Mouse (Mus musculus): ENCODE measurements around the gene Arfip1. TPM values are rescaled to one million over a fixed set of nuclear protein-coding genes. Genes with fewer than 3 reads are reported as not detected.
A peak's percentile ranks its signal among the peaks of the same experiment; 100 is the strongest.

Arfip1 gene
- polyA plus RNA-seq, 1 experiment: 14.3 TPM

DNA sequence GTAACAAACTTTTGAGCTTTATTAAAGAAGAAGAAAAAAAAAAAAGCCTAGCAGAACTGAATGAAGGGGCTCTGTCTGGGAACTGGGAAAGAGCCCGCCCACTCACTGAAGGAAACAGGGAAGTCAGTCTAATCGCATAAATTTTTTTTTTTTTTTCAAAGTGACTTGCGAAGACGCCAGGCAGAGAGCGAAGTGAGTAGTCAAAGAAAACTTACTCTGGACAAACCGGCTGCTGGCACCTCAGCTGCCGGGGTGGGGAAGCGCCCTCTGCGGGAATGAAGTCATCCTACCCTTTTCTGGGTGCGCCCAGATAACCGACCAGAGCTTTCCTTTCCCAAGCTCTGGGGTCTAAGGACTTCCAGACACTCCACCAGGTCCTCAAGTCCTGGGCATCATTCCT lies 101.3 kb downstream of the Arfip1 start:
- 0 out of 2 replicates have a peak, but pooled peaks cover 3% of the 10 kb centered on the region for H3K4me1 ChIP-seq (ENCODE audit: control insufficient read depth, insufficient read depth, low read length)
- no peak overlapping the region for H3K27ac ChIP-seq (ENCODE audit: insufficient read depth, low read depth, low read length)
- DNase-seq: peak; percentile 58
- 13% methylated on average over 11 of the region's 11 CpGs for WGBS
- TF ChIP-seq CTCF (conservative IDR thresholded peaks at IDR 0.05; ENCODE audit: insufficient read depth, insufficient read length, low read depth, low read length): peak; percentile 37; the same call in 1 of the 2 replicates
- TF ChIP-seq POLR2A (IDR thresholded peaks at IDR 0.05; ENCODE audit: low read depth, low read length): no peak
- no peak overlapping the region for H3K4me3 ChIP-seq (ENCODE audit: insufficient read depth, low read depth, low read length)
- H3K27me3 ChIP-seq (replicated peaks; ENCODE audit: control insufficient read depth, insufficient read depth, low read length): no peaks in the 10 kb centered on the region
- H3K36me3 ChIP-seq (ENCODE audit: control insufficient read depth, insufficient read depth, low read length): no peaks in the 10 kb centered on the region

DNA sequence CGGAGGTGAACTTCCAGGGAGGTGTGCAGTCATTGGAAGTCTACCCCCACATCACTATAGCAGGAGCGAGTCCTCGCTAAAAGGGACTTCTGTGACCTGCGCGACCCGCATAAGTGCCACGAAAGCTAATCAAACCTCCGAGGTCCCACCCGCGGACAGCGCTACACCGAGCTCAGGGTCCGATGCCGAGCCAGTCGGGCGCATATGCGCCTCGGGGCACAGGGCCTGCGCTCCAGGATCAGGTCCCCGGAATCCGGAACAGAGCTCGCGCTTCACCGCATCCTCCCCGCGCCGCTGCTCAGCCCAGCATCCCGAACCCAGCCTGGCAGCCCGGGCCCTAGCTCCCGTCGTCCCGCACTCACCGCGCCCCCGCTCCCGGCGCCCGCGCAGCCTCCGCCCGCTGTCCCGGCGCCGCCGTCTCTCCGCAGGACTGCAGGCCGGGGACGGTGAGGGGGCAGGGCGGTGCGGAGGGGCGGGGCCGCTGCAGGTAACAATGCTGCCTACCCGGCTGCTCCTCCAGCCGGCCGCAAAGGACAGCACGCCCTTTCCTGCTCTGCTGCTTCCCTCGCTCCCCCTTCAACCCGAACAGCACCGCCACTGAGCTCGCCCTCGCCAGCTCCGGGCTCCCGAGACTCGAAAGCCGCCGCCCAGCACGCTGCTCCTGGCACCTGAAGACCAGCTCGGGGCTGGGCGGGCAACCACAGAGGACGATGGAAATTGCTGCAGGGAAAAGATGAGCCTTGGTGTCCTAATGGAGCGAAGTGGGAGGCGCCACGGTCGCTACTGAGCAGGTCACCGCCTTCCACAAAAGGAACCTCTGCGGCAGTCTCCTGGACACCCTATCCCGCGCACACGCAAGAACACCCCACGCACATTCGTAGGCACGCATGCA lies 102.2 kb downstream of the Arfip1 start, which contains the start of gene Fhdc1:
Gene Fhdc1, minus strand, starts transcription at position 424 of the 892 bp plus-strand sequence.
- H3K27me3 ChIP-seq (replicated peaks; ENCODE audit: control insufficient read depth, insufficient read depth, low read length): no peaks in the 10 kb centered on the region
- under 1% methylated on average over 82 of the region's 82 CpGs for WGBS
- no peaks in the 10 kb centered on the region for H3K36me3 ChIP-seq (ENCODE audit: control insufficient read depth, insufficient read depth, low read length)
- 0 out of 2 replicates have a peak, but pooled peaks cover 3% of the 10 kb centered on the region for H3K4me1 ChIP-seq (ENCODE audit: control insufficient read depth, insufficient read depth, low read length)
- TF ChIP-seq CTCF (conservative IDR thresholded peaks at IDR 0.05; ENCODE audit: insufficient read depth, insufficient read length, low read depth, low read length) (no peak), POLR2A (IDR thresholded peaks at IDR 0.05; ENCODE audit: low read depth, low read length) (no peak)
- H3K4me3 ChIP-seq (ENCODE audit: insufficient read depth, low read depth, low read length): peak within 1 kb of the TSS; percentile 61
- H3K27ac ChIP-seq (ENCODE audit: insufficient read depth, low read depth, low read length): no peak within 1 kb of the TSS
- DNase-seq: peak; percentile 76

DNA sequence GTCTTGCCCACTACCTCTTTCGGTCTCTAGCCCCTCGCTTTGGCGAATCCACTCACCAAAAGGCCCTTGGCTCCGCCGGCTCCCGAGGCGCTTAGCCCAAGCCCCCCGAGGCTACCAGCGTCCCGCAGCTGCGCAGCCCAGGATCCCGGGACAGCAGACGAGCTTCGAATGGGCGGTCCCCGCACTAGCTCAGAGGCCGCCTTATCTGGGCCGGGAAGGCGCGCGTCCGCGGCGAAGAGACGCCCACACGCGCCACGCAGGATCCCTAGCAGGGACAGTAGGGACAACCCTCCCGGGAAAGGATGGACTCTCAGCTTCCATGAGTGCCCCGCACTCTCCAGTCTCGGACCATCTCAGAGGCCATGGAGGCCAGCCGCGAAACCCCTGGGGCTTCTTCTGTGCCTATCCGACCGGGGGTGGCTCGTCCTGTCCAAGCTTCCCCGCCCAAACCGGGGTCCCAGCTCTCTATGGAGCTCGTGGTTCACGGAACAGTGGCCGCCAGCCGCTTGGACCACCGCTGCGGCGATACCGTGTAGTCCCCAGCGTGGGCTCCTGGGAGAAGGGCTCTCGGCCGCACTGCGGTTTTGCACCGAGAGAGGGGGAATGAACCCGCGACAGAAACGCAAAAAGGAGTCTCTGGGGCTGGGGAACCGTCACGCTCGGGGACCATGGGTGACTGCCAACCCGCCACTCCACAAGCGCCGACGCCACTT lies 103.0 kb downstream of the Arfip1 start:
- DNase-seq: peak; percentile 59

DNA sequence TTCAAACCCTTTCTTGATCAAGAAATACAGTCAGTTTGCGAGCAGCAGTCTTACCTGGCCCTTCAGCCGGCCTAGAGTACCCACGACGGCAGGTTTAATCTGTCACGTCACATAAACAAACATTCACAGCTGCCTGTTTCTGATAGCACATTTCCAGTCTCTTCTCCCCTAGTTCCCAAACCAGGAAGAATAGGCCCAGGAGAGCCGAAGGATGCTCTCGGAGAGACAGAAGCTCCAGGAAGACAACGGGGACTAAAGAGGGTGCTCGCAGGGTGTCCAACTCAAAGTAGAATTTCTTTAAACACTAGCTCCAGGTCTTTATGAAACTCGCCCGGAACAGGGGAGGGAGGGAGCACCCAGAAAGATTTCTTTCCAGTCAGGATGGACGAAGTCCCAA lies 103.5 kb downstream of the Arfip1 start:
- Histone ChIP-seq H3K36me3 (ENCODE audit: control insufficient read depth, insufficient read depth, low read length) (no peaks in the 10 kb centered on the region), H3K27me3 (replicated peaks; ENCODE audit: control insufficient read depth, insufficient read depth, low read length) (no peaks in the 10 kb centered on the region), H3K4me3 (ENCODE audit: insufficient read depth, low read depth, low read length) (peak overlapping the region; percentile 61; the same call in 1 of the 2 replicates), H3K27ac (ENCODE audit: insufficient read depth, low read depth, low read length) (no peak overlapping the region), H3K4me1 (ENCODE audit: control insufficient read depth, insufficient read depth, low read length) (0 out of 2 replicates have a peak, but pooled peaks cover 3% of the 10 kb centered on the region)
- DNase-seq: no peak
- WGBS: 52% methylated on average over 12 of the region's 12 CpGs
- TF ChIP-seq POLR2A (IDR thresholded peaks at IDR 0.05; ENCODE audit: low read depth, low read length): no peak
- TF ChIP-seq CTCF (conservative IDR thresholded peaks at IDR 0.05; ENCODE audit: insufficient read depth, insufficient read length, low read depth, low read length): no peak

More for the DNA sequence above, 103.0 kb downstream of the Arfip1 start:
- no peak for TF ChIP-seq POLR2A (IDR thresholded peaks at IDR 0.05; ENCODE audit: low read depth, low read length)
- TF ChIP-seq CTCF (conservative IDR thresholded peaks at IDR 0.05; ENCODE audit: insufficient read depth, insufficient read length, low read depth, low read length): no peak
- H3K27ac ChIP-seq (ENCODE audit: insufficient read depth, low read depth, low read length): no peak overlapping the region
- 0 out of 2 replicates have a peak, but pooled peaks cover 3% of the 10 kb centered on the region for H3K4me1 ChIP-seq (ENCODE audit: control insufficient read depth, insufficient read depth, low read length)
- no peaks in the 10 kb centered on the region for H3K27me3 ChIP-seq (replicated peaks; ENCODE audit: control insufficient read depth, insufficient read depth, low read length)
- peak overlapping the region; percentile 61 for H3K4me3 ChIP-seq (ENCODE audit: insufficient read depth, low read depth, low read length)
- WGBS: 2% methylated on average over 61 of the region's 61 CpGs
- H3K36me3 ChIP-seq (ENCODE audit: control insufficient read depth, insufficient read depth, low read length): no peaks in the 10 kb centered on the region

DNA sequence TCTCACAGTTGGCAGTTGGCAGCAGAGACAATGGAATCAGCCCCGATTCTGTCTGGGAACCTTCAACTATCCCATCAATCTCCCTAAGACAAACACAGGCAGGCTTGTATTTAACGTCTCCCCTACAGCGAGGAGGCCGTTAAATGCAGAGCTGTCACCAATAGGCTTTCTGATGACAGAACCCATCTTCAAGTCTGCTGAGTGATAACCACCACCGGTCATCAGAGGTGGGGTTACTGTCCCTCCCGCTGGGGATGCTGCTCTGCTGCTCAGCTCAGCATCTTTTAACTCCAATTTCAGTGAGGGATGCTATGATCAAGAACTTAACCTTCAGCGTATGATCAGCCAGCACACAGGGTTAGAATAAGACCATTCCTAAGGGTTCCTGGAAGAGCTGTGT lies 104.2 kb downstream of the Arfip1 start:
- no peak for TF ChIP-seq POLR2A (IDR thresholded peaks at IDR 0.05; ENCODE audit: low read depth, low read length)
- no peak for DNase-seq
- 0 out of 2 replicates have a peak, but pooled peaks cover 3% of the 10 kb centered on the region for H3K4me1 ChIP-seq (ENCODE audit: control insufficient read depth, insufficient read depth, low read length)
- no peak overlapping the region for H3K27ac ChIP-seq (ENCODE audit: insufficient read depth, low read depth, low read length)
- H3K4me3 ChIP-seq (ENCODE audit: insufficient read depth, low read depth, low read length): no peak overlapping the region
- H3K27me3 ChIP-seq (replicated peaks; ENCODE audit: control insufficient read depth, insufficient read depth, low read length): no peaks in the 10 kb centered on the region
- WGBS: 71% methylated on average over 7 of the region's 7 CpGs
- no peaks in the 10 kb centered on the region for H3K36me3 ChIP-seq (ENCODE audit: control insufficient read depth, insufficient read depth, low read length)

DNA sequence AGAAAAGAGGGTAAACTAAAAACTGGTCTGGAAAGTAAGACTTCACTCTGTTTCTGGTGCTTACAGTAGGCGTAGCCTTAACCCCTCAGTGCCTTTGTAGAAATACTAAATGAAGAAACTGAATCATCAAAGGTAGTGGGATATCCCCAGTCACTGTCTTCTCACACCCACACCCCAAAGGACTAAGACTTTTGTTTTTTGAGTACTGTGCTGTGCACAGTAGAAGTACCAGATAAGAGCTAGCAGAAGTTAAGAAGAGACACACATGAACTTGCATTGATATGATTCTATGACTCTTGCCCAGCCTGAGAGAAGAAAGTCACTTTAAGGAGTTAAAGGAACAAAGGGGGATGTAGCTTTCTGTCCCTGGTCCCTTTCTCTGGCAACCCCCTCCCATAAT lies 104.9 kb downstream of the Arfip1 start:
- TF ChIP-seq CTCF (conservative IDR thresholded peaks at IDR 0.05; ENCODE audit: insufficient read depth, insufficient read length, low read depth, low read length): no peak
- no peak for TF ChIP-seq POLR2A (IDR thresholded peaks at IDR 0.05; ENCODE audit: low read depth, low read length)
- 100% methylated on average over 1 of the region's 1 CpGs for WGBS
- no peak overlapping the region for H3K27ac ChIP-seq (ENCODE audit: insufficient read depth, low read depth, low read length)
- 0 out of 2 replicates have a peak, but pooled peaks cover 3% of the 10 kb centered on the region for H3K4me1 ChIP-seq (ENCODE audit: control insufficient read depth, insufficient read depth, low read length)
- no peaks in the 10 kb centered on the region for H3K36me3 ChIP-seq (ENCODE audit: control insufficient read depth, insufficient read depth, low read length)
- H3K27me3 ChIP-seq (replicated peaks; ENCODE audit: control insufficient read depth, insufficient read depth, low read length): no peaks in the 10 kb centered on the region
- no peak for DNase-seq
- H3K4me3 ChIP-seq (ENCODE audit: insufficient read depth, low read depth, low read length): no peak overlapping the region
